Mouse (Mus musculus) thymus, adult 2 months (tissue): ENCODE data around the gene Ubiad1.

Experiments used
- CTCF ChIP-seq: fragments of 200-500 bp; IDR thresholded peaks from 2 replicates; pipeline ENCODE4 v1.5.1; 2012; ENCODE audit warnings: mild to moderate bottlenecking, control low read depth, low read length, moderate library complexity, borderline replicate concordance; ENCODE audit not compliant: control insufficient read depth, poor library complexity, insufficient read depth; ENCODE audit errors: extremely low read depth
- POLR2A ChIP-seq: fragments of 200-500 bp; IDR thresholded peaks from 2 replicates; pipeline ENCODE4 v1.6.1; 2012; ENCODE audit warnings: mild to moderate bottlenecking, low read length, control low read depth, moderate library complexity; ENCODE audit not compliant: control insufficient read depth, poor library complexity, insufficient read depth; ENCODE audit errors: extremely low read depth

- TF ChIP-seq POLR2A (no peak), CTCF (no peak)
Observed at GRCm38 (mm10) chr4:148391714-148392310, 52.8 kb downstream of the Ubiad1 start.
